Mouse (Mus musculus): ENCODE measurements around the gene Prkce. TPM values are rescaled to one million over a fixed set of nuclear protein-coding genes. Genes with fewer than 3 reads are reported as not detected.

Gene Prkce
- total and polyA plus RNA-seq, 2 experiments from 2014 or later: 91.3 to 94.3 TPM

DNA sequence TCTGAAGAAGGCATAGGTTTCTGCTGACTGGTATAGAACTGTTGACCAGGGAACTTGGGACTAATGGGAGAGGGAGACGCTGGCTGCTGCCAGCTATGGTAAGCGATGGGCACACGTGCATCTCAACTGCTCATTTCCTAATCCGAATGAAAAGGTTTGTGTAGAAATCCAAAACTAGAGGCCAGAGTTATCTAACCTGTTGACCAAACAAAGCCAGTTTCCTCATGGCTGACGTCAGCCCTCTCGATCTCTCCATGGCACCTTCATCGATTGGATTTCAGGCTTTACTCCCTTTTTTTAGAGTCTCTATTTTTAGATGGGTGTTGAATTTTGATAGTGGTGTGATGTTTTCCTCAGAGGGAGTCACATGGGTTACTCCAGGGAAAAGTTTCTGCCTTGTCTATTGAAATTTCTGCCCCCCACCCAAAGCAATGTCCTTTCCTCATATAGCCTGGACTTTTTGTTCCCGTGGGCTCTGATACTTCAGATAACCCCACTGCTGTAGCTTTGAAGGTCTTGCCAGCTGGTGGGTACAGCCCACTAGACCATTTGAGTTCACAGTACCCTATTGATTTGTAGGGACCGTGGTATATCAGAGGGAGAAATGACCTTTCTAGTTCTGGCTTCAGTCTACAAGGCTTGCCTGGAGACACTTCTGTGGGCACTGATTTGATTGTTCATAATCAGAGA lies 335.8 kb downstream of the Prkce start:
- Histone ChIP-seq H3K36me3 (ENCODE audit: insufficient read depth) (peaks cover 9% of the 10 kb centered on the region; the same call in 1 of the 2 replicates), H3K4me1 (ENCODE audit: insufficient read depth) (no peaks in the 10 kb centered on the region), H3K27me3 (ENCODE audit: insufficient read depth, low read length) (no peaks in the 10 kb centered on the region), H3K9ac (no peak overlapping the region), H3K4me3 (ENCODE audit: low read depth, low read length) (no peak overlapping the region), H3K27ac (ENCODE audit: low read depth, low read length) (no peak overlapping the region), H3K4me2 (ENCODE audit: low read depth) (no peak overlapping the region), H3K9me3 (ENCODE audit: low read length) (no peaks in the 10 kb centered on the region)
- ATAC-seq (no peak), DNase-seq (no peak)
- TF ChIP-seq CTCF (IDR thresholded peaks at IDR 0.05; ENCODE audit: low read depth): no peak
- 95% methylated on average over 9 of the region's 9 CpGs for WGBS

GRCm38 (mm10) chr17:86505183-86505631 lies 337.6 kb downstream of the Prkce start, which contains the start of gene Gm10309:
TSS of gene Gm10309 (minus strand) at chr17:86505232.
- H3K27ac ChIP-seq (ENCODE audit: low read depth, low read length): no peak within 1 kb of the TSS
- 82% methylated on average over 8 of the region's 8 CpGs for WGBS
- ATAC-seq (no peak), DNase-seq (no peak)
- no peak within 1 kb of the TSS for H3K4me3 ChIP-seq (ENCODE audit: low read depth, low read length)
- H3K4me1 ChIP-seq (ENCODE audit: insufficient read depth): no peaks in the 10 kb centered on the region
- no peak for TF ChIP-seq CTCF (IDR thresholded peaks at IDR 0.05; ENCODE audit: low read depth)
- no peaks in the 10 kb centered on the region for H3K9me3 ChIP-seq (ENCODE audit: low read length)
- H3K27me3 ChIP-seq (ENCODE audit: insufficient read depth, low read length): no peaks in the 10 kb centered on the region
- 0 out of 2 replicates have a peak, but pooled peaks cover 13% of the 10 kb centered on the region for H3K36me3 ChIP-seq (ENCODE audit: insufficient read depth)
- no peak within 1 kb of the TSS for H3K9ac ChIP-seq
- H3K4me2 ChIP-seq (ENCODE audit: low read depth): no peak within 1 kb of the TSS

GRCm38 (mm10) chr17:86506881-86507280 lies 339.3 kb downstream of the Prkce start:
- no peaks in the 10 kb centered on the region for H3K4me1 ChIP-seq (ENCODE audit: insufficient read depth)
- H3K9ac ChIP-seq: no peak overlapping the region
- DNase-seq: no peak
- H3K27ac ChIP-seq (ENCODE audit: low read depth, low read length): no peak overlapping the region
- no peaks in the 10 kb centered on the region for H3K27me3 ChIP-seq (ENCODE audit: insufficient read depth, low read length)
- H3K4me2 ChIP-seq (ENCODE audit: low read depth): no peak overlapping the region
- ATAC-seq: no peak
- H3K36me3 ChIP-seq (ENCODE audit: insufficient read depth): 0 out of 2 replicates have a peak, but pooled peaks cover 7% of the 10 kb centered on the region
- H3K4me3 ChIP-seq (ENCODE audit: low read depth, low read length): no peak overlapping the region
- 81% methylated on average over 5 of the region's 5 CpGs for WGBS
- H3K9me3 ChIP-seq (ENCODE audit: low read length): no peaks in the 10 kb centered on the region
- no peak for TF ChIP-seq CTCF (IDR thresholded peaks at IDR 0.05; ENCODE audit: low read depth)

- 75% methylated on average over 19 of the region's 19 CpGs for WGBS
- 0 out of 2 replicates have a peak, but pooled peaks cover 7% of the 10 kb centered on the region for H3K36me3 ChIP-seq (ENCODE audit: insufficient read depth)
- TF ChIP-seq CTCF (IDR thresholded peaks at IDR 0.05; ENCODE audit: low read depth): no peak
- no peak overlapping the region for H3K9ac ChIP-seq
- no peaks in the 10 kb centered on the region for H3K4me1 ChIP-seq (ENCODE audit: insufficient read depth)
- DNase-seq: no peak
- no peak overlapping the region for H3K4me2 ChIP-seq (ENCODE audit: low read depth)
- no peaks in the 10 kb centered on the region for H3K27me3 ChIP-seq (ENCODE audit: insufficient read depth, low read length)
- ATAC-seq: no peak
- no peak overlapping the region for H3K27ac ChIP-seq (ENCODE audit: low read depth, low read length)
- H3K4me3 ChIP-seq (ENCODE audit: low read depth, low read length): no peak overlapping the region
- no peaks in the 10 kb centered on the region for H3K9me3 ChIP-seq (ENCODE audit: low read length)
Observed at GRCm38 (mm10) chr17:86507342-86508211, 340.0 kb downstream of the Prkce start.

DNA sequence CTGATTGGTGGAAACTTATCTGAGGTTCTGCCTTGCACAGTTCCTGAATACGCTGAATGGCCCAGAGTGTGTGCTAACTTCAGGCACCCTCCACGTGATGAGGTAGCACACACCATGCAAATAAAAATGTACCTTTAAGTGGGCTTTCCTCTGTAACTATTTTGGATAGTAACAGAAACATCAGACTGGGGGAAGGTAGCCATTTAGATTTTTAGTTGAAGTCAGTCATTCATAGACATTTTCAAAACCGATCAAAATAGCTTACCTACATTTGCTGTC lies 340.6 kb downstream of the Prkce start:
- Histone ChIP-seq H3K27ac (ENCODE audit: low read depth, low read length) (no peak overlapping the region), H3K9me3 (ENCODE audit: low read length) (no peaks in the 10 kb centered on the region), H3K9ac (no peak overlapping the region), H3K36me3 (ENCODE audit: insufficient read depth) (0 out of 2 replicates have a peak, but pooled peaks cover 4% of the 10 kb centered on the region), H3K4me3 (ENCODE audit: low read depth, low read length) (no peak overlapping the region), H3K4me1 (ENCODE audit: insufficient read depth) (no peaks in the 10 kb centered on the region), H3K4me2 (ENCODE audit: low read depth) (no peak overlapping the region), H3K27me3 (ENCODE audit: insufficient read depth, low read length) (no peaks in the 10 kb centered on the region)
- ATAC-seq: no peak
- WGBS: 87% methylated on average over 3 of the region's 3 CpGs
- no peak for DNase-seq
- TF ChIP-seq CTCF (IDR thresholded peaks at IDR 0.05; ENCODE audit: low read depth): no peak

DNA sequence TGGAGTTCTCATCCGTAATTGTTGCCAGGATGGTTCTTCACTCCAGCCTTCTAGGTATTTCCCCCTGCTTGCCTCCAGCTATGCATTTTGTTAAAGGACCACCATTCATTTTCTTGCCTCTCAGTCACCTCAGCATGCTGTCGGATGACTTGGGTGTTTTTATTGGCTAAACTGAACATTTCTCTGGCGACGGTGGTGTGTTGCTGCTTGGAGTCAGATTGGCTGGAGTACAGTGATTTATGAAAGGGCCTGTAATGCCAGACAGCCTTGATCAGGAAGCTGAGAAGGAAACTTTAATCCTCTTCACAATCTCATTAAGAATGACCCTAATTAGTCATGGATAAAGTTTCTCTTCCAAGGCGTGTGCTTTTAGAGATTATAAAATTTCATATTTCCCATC lies 342.3 kb downstream of the Prkce start:
- no peak overlapping the region for H3K27ac ChIP-seq (ENCODE audit: low read depth, low read length)
- no peaks in the 10 kb centered on the region for H3K9me3 ChIP-seq (ENCODE audit: low read length)
- H3K4me1 ChIP-seq (ENCODE audit: insufficient read depth): no peaks in the 10 kb centered on the region
- no peaks in the 10 kb centered on the region for H3K27me3 ChIP-seq (ENCODE audit: insufficient read depth, low read length)
- ATAC-seq (no peak), DNase-seq (no peak)
- TF ChIP-seq CTCF (IDR thresholded peaks at IDR 0.05; ENCODE audit: low read depth): no peak
- H3K4me3 ChIP-seq (ENCODE audit: low read depth, low read length): no peak overlapping the region
- 73% methylated on average over 5 of the region's 5 CpGs for WGBS
- 0 out of 2 replicates have a peak, but pooled peaks cover 4% of the 10 kb centered on the region for H3K36me3 ChIP-seq (ENCODE audit: insufficient read depth)
- no peak overlapping the region for H3K4me2 ChIP-seq (ENCODE audit: low read depth)
- no peak overlapping the region for H3K9ac ChIP-seq

Measured in forebrain, postnatal 0 days (tissue).